Mouse (Mus musculus): ENCODE results near the gene Slc25a22. TPM values are rescaled to one million over a fixed set of nuclear protein-coding genes. Genes with fewer than 3 reads are reported as not detected.
A peak's percentile ranks its signal among the peaks of the same experiment; 100 is the strongest.

The Slc25a22 gene
- polyA plus RNA-seq, 1 experiment: 7.2 TPM

- peak overlapping the region; percentile 87 for H3K4me3 ChIP-seq (ENCODE audit: control insufficient read depth, low read depth, low read length)
- H3K27ac ChIP-seq (ENCODE audit: control insufficient read depth, insufficient read depth, low read depth, low read length): peak overlapping the region; percentile 37
- no peak for TF ChIP-seq POLR2A (IDR thresholded peaks at IDR 0.05; ENCODE audit: control insufficient read depth, low read depth, low read length)
- TF ChIP-seq CTCF (IDR thresholded peaks at IDR 0.05; ENCODE audit: control insufficient read depth, insufficient read depth, insufficient replicate concordance, low read depth, low read length): no peak
- no peaks in the 10 kb centered on the region; the same call in 1 of the 2 replicates for H3K36me3 ChIP-seq (ENCODE audit: control insufficient read depth, insufficient read depth, low read length)
- H3K4me1 ChIP-seq (ENCODE audit: control insufficient read depth, insufficient read depth, low read length): peaks cover 55% of the 10 kb centered on the region
- no peaks in the 10 kb centered on the region for H3K27me3 ChIP-seq (ENCODE audit: control insufficient read depth, insufficient read depth, low read length)
These were observed 29.0 kb upstream of the Slc25a22 start for GRCm38 (mm10) chr7:141466607-141467148.

GRCm38 (mm10) chr7:141466045-141466394 lies 28.3 kb upstream of the Slc25a22 start:
- no peaks in the 10 kb centered on the region for H3K27me3 ChIP-seq (ENCODE audit: control insufficient read depth, insufficient read depth, low read length)
- no peaks in the 10 kb centered on the region; the same call in 1 of the 2 replicates for H3K36me3 ChIP-seq (ENCODE audit: control insufficient read depth, insufficient read depth, low read length)
- H3K4me3 ChIP-seq (ENCODE audit: control insufficient read depth, low read depth, low read length): no peak overlapping the region
- TF ChIP-seq POLR2A (IDR thresholded peaks at IDR 0.05; ENCODE audit: control insufficient read depth, low read depth, low read length) (no peak), CTCF (IDR thresholded peaks at IDR 0.05; ENCODE audit: control insufficient read depth, insufficient read depth, insufficient replicate concordance, low read depth, low read length) (no peak)
- peaks cover 59% of the 10 kb centered on the region for H3K4me1 ChIP-seq (ENCODE audit: control insufficient read depth, insufficient read depth, low read length)
- H3K27ac ChIP-seq (ENCODE audit: control insufficient read depth, insufficient read depth, low read depth, low read length): peak overlapping the region; percentile 23; the same call in 1 of the 2 replicates

GRCm38 (mm10) chr7:141465388-141466044 lies 27.8 kb upstream of the Slc25a22 start:
- TF ChIP-seq CTCF (IDR thresholded peaks at IDR 0.05; ENCODE audit: control insufficient read depth, insufficient read depth, insufficient replicate concordance, low read depth, low read length) (no peak), POLR2A (IDR thresholded peaks at IDR 0.05; ENCODE audit: control insufficient read depth, low read depth, low read length) (no peak)
- Histone ChIP-seq H3K36me3 (ENCODE audit: control insufficient read depth, insufficient read depth, low read length) (no peaks in the 10 kb centered on the region; the same call in 1 of the 2 replicates), H3K4me1 (ENCODE audit: control insufficient read depth, insufficient read depth, low read length) (peaks cover 61% of the 10 kb centered on the region), H3K27ac (ENCODE audit: control insufficient read depth, insufficient read depth, low read depth, low read length) (peak overlapping the region; percentile 23; the same call in 1 of the 2 replicates), H3K27me3 (ENCODE audit: control insufficient read depth, insufficient read depth, low read length) (no peaks in the 10 kb centered on the region), H3K4me3 (ENCODE audit: control insufficient read depth, low read depth, low read length) (no peak overlapping the region)

- Histone ChIP-seq H3K4me1 (ENCODE audit: control insufficient read depth, insufficient read depth, low read length) (peaks cover 61% of the 10 kb centered on the region), H3K27me3 (ENCODE audit: control insufficient read depth, insufficient read depth, low read length) (no peaks in the 10 kb centered on the region)
These were observed 27.0 kb upstream of the Slc25a22 start for GRCm38 (mm10) chr7:141464603-141465201.

GRCm38 (mm10) chr7:141463824-141464602 lies 26.3 kb upstream of the Slc25a22 start:
- peaks cover 62% of the 10 kb centered on the region for H3K4me1 ChIP-seq (ENCODE audit: control insufficient read depth, insufficient read depth, low read length)
- H3K36me3 ChIP-seq (ENCODE audit: control insufficient read depth, insufficient read depth, low read length): no peaks in the 10 kb centered on the region
- peak overlapping the region; percentile 66 for H3K4me3 ChIP-seq (ENCODE audit: control insufficient read depth, low read depth, low read length)
- no peaks in the 10 kb centered on the region for H3K27me3 ChIP-seq (ENCODE audit: control insufficient read depth, insufficient read depth, low read length)
- TF ChIP-seq CTCF (IDR thresholded peaks at IDR 0.05; ENCODE audit: control insufficient read depth, insufficient read depth, insufficient replicate concordance, low read depth, low read length): no peak
- no peak for TF ChIP-seq POLR2A (IDR thresholded peaks at IDR 0.05; ENCODE audit: control insufficient read depth, low read depth, low read length)
- no peak overlapping the region; the same call in 1 of the 2 replicates for H3K27ac ChIP-seq (ENCODE audit: control insufficient read depth, insufficient read depth, low read depth, low read length)

More at GRCm38 (mm10) chr7:141464603-141465201, 27.0 kb upstream of the Slc25a22 start:
- TF ChIP-seq CTCF (IDR thresholded peaks at IDR 0.05; ENCODE audit: control insufficient read depth, insufficient read depth, insufficient replicate concordance, low read depth, low read length): no peak
- TF ChIP-seq POLR2A (IDR thresholded peaks at IDR 0.05; ENCODE audit: control insufficient read depth, low read depth, low read length): no peak
- Histone ChIP-seq H3K4me3 (ENCODE audit: control insufficient read depth, low read depth, low read length) (peak overlapping the region; percentile 66), H3K27ac (ENCODE audit: control insufficient read depth, insufficient read depth, low read depth, low read length) (peak overlapping the region; percentile 18), H3K36me3 (ENCODE audit: control insufficient read depth, insufficient read depth, low read length) (no peaks in the 10 kb centered on the region)

GRCm38 (mm10) chr7:141462333-141462821 lies 24.7 kb upstream of the Slc25a22 start:
- H3K4me1 ChIP-seq (ENCODE audit: control insufficient read depth, insufficient read depth, low read length): peaks cover 49% of the 10 kb centered on the region
- peaks cover 1% of the 10 kb centered on the region; the same call in 1 of the 2 replicates for H3K36me3 ChIP-seq (ENCODE audit: control insufficient read depth, insufficient read depth, low read length)
- H3K27me3 ChIP-seq (ENCODE audit: control insufficient read depth, insufficient read depth, low read length): no peaks in the 10 kb centered on the region
- TF ChIP-seq POLR2A (IDR thresholded peaks at IDR 0.05; ENCODE audit: control insufficient read depth, low read depth, low read length): no peak
- no peak for TF ChIP-seq CTCF (IDR thresholded peaks at IDR 0.05; ENCODE audit: control insufficient read depth, insufficient read depth, insufficient replicate concordance, low read depth, low read length)
- no peak overlapping the region for H3K27ac ChIP-seq (ENCODE audit: control insufficient read depth, insufficient read depth, low read depth, low read length)
- peak overlapping the region; percentile 23; the same call in 1 of the 2 replicates for H3K4me3 ChIP-seq (ENCODE audit: control insufficient read depth, low read depth, low read length)

Measured in testis, adult 2 months (tissue).